Mouse (Mus musculus): ENCODE results near the gene Gm20388.
"Not testable (repeated sequence)": the region's sequence is repeated elsewhere in the genome, so short reads cannot be mapped to it uniquely, and the experiment has no call there.

The Gm20388 gene

GRCm38 (mm10) chr8:120768454-120769218 lies 858.0 kb downstream of the Gm20388 start:
- DNase-seq (ENCODE audit: low spot score in 2 of 2), result no peak

- DNase-seq (ENCODE audit: low spot score in 2 of 2), result no peak
Observed at GRCm38 (mm10) chr8:120777184-120777583, 866.5 kb downstream of the Gm20388 start.

- no peak for DNase-seq (ENCODE audit: low spot score in 2 of 2)
Observed at GRCm38 (mm10) chr8:120777732-120778131, 867.1 kb downstream of the Gm20388 start.

- DNase-seq (ENCODE audit: low spot score in 2 of 2), result no peak
Observed at GRCm38 (mm10) chr8:120779106-120779505, 868.5 kb downstream of the Gm20388 start.

GRCm38 (mm10) chr8:120783781-120784180 lies 873.1 kb downstream of the Gm20388 start:
- no peak for DNase-seq (ENCODE audit: low spot score in 2 of 2)

GRCm38 (mm10) chr8:120786753-120787152 lies 876.1 kb downstream of the Gm20388 start:
- no peak for DNase-seq (ENCODE audit: low spot score in 2 of 2)

GRCm38 (mm10) chr8:120787631-120788030 lies 877.0 kb downstream of the Gm20388 start:
- no peak for DNase-seq (ENCODE audit: low spot score in 2 of 2)

GRCm38 (mm10) chr8:120792710-120793109 lies 882.1 kb downstream of the Gm20388 start:
- DNase-seq (ENCODE audit: low spot score in 2 of 2), result no peak

- peak; percentile 56 to 76 for DNase-seq (ENCODE audit: low spot score in 2 of 2)
Observed at GRCm38 (mm10) chr8:120795944-120796635, 885.4 kb downstream of the Gm20388 start.

- no peak for DNase-seq (ENCODE audit: low spot score in 2 of 2)
Observed at GRCm38 (mm10) chr8:120797019-120797727, 886.5 kb downstream of the Gm20388 start.

GRCm38 (mm10) chr8:120800308-120800865 lies 889.7 kb downstream of the Gm20388 start:
- DNase-seq (ENCODE audit: low spot score in 2 of 2), result peak; percentile 25 to 47

GRCm38 (mm10) chr8:120803661-120804375 lies 893.2 kb downstream of the Gm20388 start:
- DNase-seq (ENCODE audit: low spot score in 2 of 2), result not testable (repeated sequence)

GRCm38 (mm10) chr8:120804741-120805140 lies 894.1 kb downstream of the Gm20388 start:
- no peak for DNase-seq (ENCODE audit: low spot score in 2 of 2)

- no peak for DNase-seq (ENCODE audit: low spot score in 2 of 2)
Observed at GRCm38 (mm10) chr8:120806780-120807264, 896.2 kb downstream of the Gm20388 start.

GRCm38 (mm10) chr8:120807719-120808118 lies 897.1 kb downstream of the Gm20388 start:
- no peak for DNase-seq (ENCODE audit: low spot score in 2 of 2)

GRCm38 (mm10) chr8:120809050-120809449 lies 898.4 kb downstream of the Gm20388 start:
- no peak for DNase-seq (ENCODE audit: low spot score in 2 of 2)

- no peak for DNase-seq (ENCODE audit: low spot score in 2 of 2)
Observed at GRCm38 (mm10) chr8:120811953-120812352, 901.3 kb downstream of the Gm20388 start.

- DNase-seq (ENCODE audit: low spot score in 2 of 2), result no peak
Observed at GRCm38 (mm10) chr8:120813028-120813427, 902.4 kb downstream of the Gm20388 start.

GRCm38 (mm10) chr8:120813839-120814238 lies 903.2 kb downstream of the Gm20388 start:
- no peak for DNase-seq (ENCODE audit: low spot score in 2 of 2)

- no peak for DNase-seq (ENCODE audit: low spot score in 2 of 2)
Observed at GRCm38 (mm10) chr8:120816371-120816770, 905.7 kb downstream of the Gm20388 start.

- no peak for DNase-seq (ENCODE audit: low spot score in 2 of 2)
Observed at GRCm38 (mm10) chr8:120819906-120820305, 909.3 kb downstream of the Gm20388 start.
